Mouse (Mus musculus) limb, embryonic 11.5 days (tissue): ENCODE measurements at regions not wholly inside any gene's neighbourhood (a gene's known extent, or its start where the extent isn't known, plus 50 kb on each side); places are given as distances from the start of the nearest gene placed in this dataset.

Experiments
- ATAC-seq: fragments of 200-750 bp; cut with Nextera tagmentation; 2 replicates; pipeline ENCODE4 v1.8.0; 2017; ENCODE audit warnings: low read depth; ENCODE audit not compliant: insufficient number of reproducible peaks, low FRiP score, low TSS enrichment
- DNase-seq: peaks from one replicate; pipeline ENCODE4 v3.0.0-alpha.2; 2015; ENCODE audit warnings: low spot score
- H3K27ac ChIP-seq: fragments of 300-500 bp; sonication (generic); replicated peaks from 2 replicates; pipeline ENCODE4 v1.5.1; 2014; ENCODE audit warnings: low read depth, mild to moderate bottlenecking, low read length
- H3K27me3 ChIP-seq: fragments of 300-500 bp; sonication (generic); 2 replicates; pipeline ENCODE4 v1.6.1; 2014; ENCODE audit warnings: mild to moderate bottlenecking, low read length, mixed read lengths; ENCODE audit not compliant: control insufficient read depth, insufficient read depth
- H3K36me3 ChIP-seq: fragments of 300-500 bp; sonication (generic); 2 replicates; pipeline ENCODE4 v1.6.1; 2014; ENCODE audit warnings: mild to moderate bottlenecking, low read length, moderate library complexity, mixed read lengths; ENCODE audit not compliant: control insufficient read depth, insufficient read depth
- H3K4me1 ChIP-seq: fragments of 300-500 bp; sonication (generic); 2 replicates; pipeline ENCODE4 v1.6.1; 2014; ENCODE audit warnings: low read length, mixed read lengths; ENCODE audit not compliant: control insufficient read depth, insufficient read depth
- H3K4me2 ChIP-seq: fragments of 300-500 bp; sonication (generic); 2 replicates; pipeline ENCODE4 v1.6.1; 2014; ENCODE audit warnings: low read depth, mild to moderate bottlenecking, moderate library complexity; ENCODE audit not compliant: severe bottlenecking
- H3K4me3 ChIP-seq: fragments of 300-500 bp; sonication (generic); 2 replicates; pipeline ENCODE4 v1.5.1; 2014; ENCODE audit warnings: low read depth, low read length
- H3K9ac ChIP-seq: fragments of 300-500 bp; sonication (generic); 2 replicates; pipeline ENCODE4 v1.6.1; 2014; ENCODE audit warnings: mild to moderate bottlenecking, low read length
- H3K9me3 ChIP-seq: fragments of 300-500 bp; sonication (generic); 2 replicates; pipeline ENCODE4 v1.6.1; 2016; ENCODE audit warnings: low read length; ENCODE audit not compliant: control insufficient read depth
- WGBS: fragments of 180-500 bp; shearing (Covaris S2); extraction: QIAGEN DNeasy Blood & Tissue Kit; methylation state at CpG from one replicate; pipeline ENCODE4 v1.1.7; 2014; 5-methylcytosine and 5-hydroxymethylcytosine counted together

- 77% methylated on average over 8 of the region's 8 CpGs for WGBS
- ATAC-seq (no peak), DNase-seq (no peak)
- Histone ChIP-seq H3K4me2 (no peak overlapping the region), H3K9ac (no peak overlapping the region), H3K36me3 (no peaks in the 10 kb centered on the region), H3K9me3 (no peaks in the 10 kb centered on the region), H3K4me1 (no peaks in the 10 kb centered on the region), H3K27me3 (no peaks in the 10 kb centered on the region), H3K27ac (no peak overlapping the region), H3K4me3 (no peak overlapping the region)
Observed at GRCm38 (mm10) chr3:149910721-149911120, 920.4 kb upstream of the Adgrl2 start.

- H3K27me3 ChIP-seq: no peaks in the 10 kb centered on the region
- H3K27ac ChIP-seq: no peak overlapping the region
- WGBS: 66% methylated on average over 5 of the region's 5 CpGs
- H3K4me1 ChIP-seq: no peaks in the 10 kb centered on the region
- no peaks in the 10 kb centered on the region for H3K9me3 ChIP-seq
- DNase-seq (no peak), ATAC-seq (no peak)
- no peaks in the 10 kb centered on the region for H3K36me3 ChIP-seq
- H3K4me2 ChIP-seq: no peak overlapping the region
- H3K9ac ChIP-seq: no peak overlapping the region
- no peak overlapping the region for H3K4me3 ChIP-seq
Observed at GRCm38 (mm10) chr3:149901783-149902182, 911.4 kb upstream of the Adgrl2 start.

GRCm38 (mm10) chr3:149876553-149876952, 886.2 kb upstream of the Adgrl2 start:
- Histone ChIP-seq H3K36me3 (no peaks in the 10 kb centered on the region), H3K4me3 (no peak overlapping the region), H3K4me2 (no peak overlapping the region), H3K27ac (no peak overlapping the region), H3K9me3 (no peaks in the 10 kb centered on the region), H3K4me1 (no peaks in the 10 kb centered on the region), H3K27me3 (no peaks in the 10 kb centered on the region), H3K9ac (no peak overlapping the region)
- no peak for ATAC-seq
- WGBS: 41% methylated on average over 1 of the region's 1 CpGs
- no peak for DNase-seq

GRCm38 (mm10) chr3:149865945-149866344, 875.6 kb upstream of the Adgrl2 start:
- Histone ChIP-seq H3K4me1 (no peaks in the 10 kb centered on the region), H3K27ac (no peak overlapping the region), H3K4me2 (no peak overlapping the region), H3K9me3 (no peaks in the 10 kb centered on the region), H3K4me3 (no peak overlapping the region), H3K36me3 (no peaks in the 10 kb centered on the region), H3K9ac (no peak overlapping the region), H3K27me3 (no peaks in the 10 kb centered on the region)
- DNase-seq (no peak), ATAC-seq (no peak)
- 78% methylated on average over 2 of the region's 2 CpGs for WGBS

GRCm38 (mm10) chr3:149846941-149847539, 856.7 kb upstream of the Adgrl2 start:
- DNase-seq (no peak), ATAC-seq (no peak)
- H3K9me3 ChIP-seq: no peaks in the 10 kb centered on the region
- no peak overlapping the region for H3K4me2 ChIP-seq
- no peaks in the 10 kb centered on the region for H3K36me3 ChIP-seq
- 64% methylated on average over 7 of the region's 7 CpGs for WGBS
- H3K4me3 ChIP-seq: no peak overlapping the region
- no peak overlapping the region for H3K9ac ChIP-seq
- H3K27me3 ChIP-seq: no peaks in the 10 kb centered on the region
- no peak overlapping the region for H3K27ac ChIP-seq
- H3K4me1 ChIP-seq: peaks cover 14% of the 10 kb centered on the region

- WGBS: 40% methylated on average over 3 of the region's 3 CpGs
- peaks cover 14% of the 10 kb centered on the region for H3K4me1 ChIP-seq
Observed at GRCm38 (mm10) chr3:149845826-149846486, 855.6 kb upstream of the Adgrl2 start.

GRCm38 (mm10) chr3:149845083-149845825, 854.9 kb upstream of the Adgrl2 start:
- H3K36me3 ChIP-seq: no peaks in the 10 kb centered on the region
- no peaks in the 10 kb centered on the region for H3K9me3 ChIP-seq
- no peak overlapping the region for H3K9ac ChIP-seq
- WGBS: 2% methylated on average over 18 of the region's 18 CpGs
- peak; percentile 69; the same call in 1 of the 2 replicates for ATAC-seq
- peak; percentile 75 for DNase-seq
- no peak overlapping the region; the same call in 1 of the 2 replicates for H3K27ac ChIP-seq
- H3K4me3 ChIP-seq: no peak overlapping the region
- peaks cover 14% of the 10 kb centered on the region for H3K4me1 ChIP-seq
- H3K27me3 ChIP-seq: no peaks in the 10 kb centered on the region
- peak overlapping the region; percentile 28 for H3K4me2 ChIP-seq

More at GRCm38 (mm10) chr3:149845826-149846486, 855.6 kb upstream of the Adgrl2 start:
- Histone ChIP-seq H3K9ac (no peak overlapping the region), H3K9me3 (no peaks in the 10 kb centered on the region), H3K36me3 (no peaks in the 10 kb centered on the region), H3K27ac (no peak overlapping the region), H3K4me3 (no peak overlapping the region), H3K27me3 (no peaks in the 10 kb centered on the region), H3K4me2 (no peak overlapping the region)
- ATAC-seq (no peak; the same call in 1 of the 2 replicates), DNase-seq (no peak)

- ATAC-seq (no peak), DNase-seq (no peak)
- Histone ChIP-seq H3K9ac (no peak overlapping the region), H3K27me3 (no peaks in the 10 kb centered on the region), H3K4me2 (no peak overlapping the region), H3K4me1 (peaks cover 6% of the 10 kb centered on the region; the same call in 1 of the 2 replicates), H3K4me3 (no peak overlapping the region), H3K27ac (no peak overlapping the region), H3K36me3 (no peaks in the 10 kb centered on the region), H3K9me3 (no peaks in the 10 kb centered on the region)
Observed at GRCm38 (mm10) chr3:149837921-149838320, 847.6 kb upstream of the Adgrl2 start.
